Mouse (Mus musculus) spleen, postnatal 0 days (tissue): Measurements from ENCODE around the gene Slc1a6. TPM values are rescaled to one million over a fixed set of nuclear protein-coding genes. Genes with fewer than 3 reads are reported as not detected.

Experiments
- polyA plus RNA-seq: library from polyadenylated mRNA; unstranded; fragments of >200 nt; fragmentation: Nextera tagmentation; extraction: Ambion mirVana; gene quantifications from 2 replicates; pipeline ENCODE4 v1.2.1, GENCODE M21; 2015

Gene Slc1a6
- polyA plus RNA-seq, result 0.10 and 0.18 TPM in 2 replicates

GRCm38 (mm10) chr10:78779981-78780651 lies at the start of gene Slc1a6:
Gene Slc1a6, plus strand, starts transcription at chr10:78780496.

GRCm38 (mm10) chr10:78752452-78753191 lies 27.7 kb upstream of the Slc1a6 start, which contains the start of gene Ccdc105:
Gene Ccdc105, minus strand, starts transcription at chr10:78753065.

GRCm38 (mm10) chr10:78852066-78852465 lies 71.8 kb downstream of the Slc1a6 start, which contains the start of gene Olfr1356:
Gene Olfr1356, minus strand, starts transcription at chr10:78852166.

Other genes with a start within 250 kb of the Slc1a6 start
- gene Ilvbl, start 206.2 kb upstream of the Slc1a6 start, polyA plus RNA-seq, result 27.4 and 32.7 TPM in 2 replicates
- 4.2 and 5.5 TPM in 2 replicates for gene Syde1, start 188.5 kb upstream of the Slc1a6 start, polyA plus RNA-seq
- not detected in 2 replicates for gene Olfr1357, start 162.4 kb upstream of the Slc1a6 start, polyA plus RNA-seq
- gene Casp14, start 62.2 kb upstream of the Slc1a6 start, polyA plus RNA-seq, result not detected in 2 replicates
- gene Ccdc105, start 27.4 kb upstream of the Slc1a6 start, polyA plus RNA-seq, result not detected in 2 replicates
- not detected in 2 replicates for gene Olfr1356, start 71.7 kb downstream of the Slc1a6 start, polyA plus RNA-seq
- gene Olfr1355, start 95.0 kb downstream of the Slc1a6 start, polyA plus RNA-seq, result not detected in 2 replicates
- gene Olfr1354, start 132.7 kb downstream of the Slc1a6 start, polyA plus RNA-seq, result not detected in 2 replicates
- gene Olfr8, start 170.1 kb downstream of the Slc1a6 start, polyA plus RNA-seq, result not detected in 2 replicates
- gene Olfr1353, start 182.8 kb downstream of the Slc1a6 start, polyA plus RNA-seq, result not detected in 2 replicates
- gene Olfr1352, start 200.6 kb downstream of the Slc1a6 start, polyA plus RNA-seq, result not detected in 2 replicates
- not detected in 2 replicates for gene Olfr1351, start 232.0 kb downstream of the Slc1a6 start, polyA plus RNA-seq
- 0.12 TPM in 1 of 2 replicates, not detected in the other for gene Olfr57, start 248.2 kb downstream of the Slc1a6 start, polyA plus RNA-seq